In genomic region chr1:136685191-136686060, GRCm38 (mm10) we compare ENCODE assay signal across 8 mouse cellular contexts.
A peak's percentile ranks its signal among the peaks of the same experiment; 100 is the strongest.
DNase-seq lines count a peak whose midpoint lies in the region; ATAC-seq and TF ChIP-seq lines count a peak whose summit lies in the region.

No protein-coding gene starts in this region.

- DNase-seq in layer of hippocampus, adult 2 months (ENCODE audit: low spot score in 2 of 2): no peak
- DNase-seq in layer of hippocampus, adult 9-10 months (ENCODE audit: low spot score): no peak
- peak; percentile 48 for DNase-seq in adrenal gland, postnatal 10 days
- peak; percentile 71 for DNase-seq in heart, postnatal 0 days (ENCODE audit: low spot score)
- DNase-seq in lung, postnatal 14 days: peak; percentile 28
- DNase-seq in thymus, postnatal 36 days: peak; percentile 41 to 53
- no peak for DNase-seq in right cerebral cortex, postnatal 4 days
- DNase-seq in layer of hippocampus, postnatal 14 days (ENCODE audit: low spot score in 2 of 2): no peak

- no peak overlapping the region; the same call in 1 of the 2 replicates for H3K4me3 ChIP-seq in layer of hippocampus, adult 2 months
- H3K4me3 ChIP-seq in heart, postnatal 0 days (ENCODE audit: low read depth, low read length): peak overlapping the region; percentile 6; the same call in 1 of the 2 replicates

- peak overlapping the region; percentile 36; the same call in 1 of the 2 replicates for H3K4me2 ChIP-seq in heart, postnatal 0 days (ENCODE audit: low read depth, low read length)

- 0 out of 2 replicates have a peak, but pooled peaks have one; percentile 22 for ATAC-seq in heart, postnatal 0 days (ENCODE audit: insufficient read depth, low read depth)

- H3K27me3 ChIP-seq in heart, postnatal 0 days (ENCODE audit: control insufficient read depth, insufficient read depth, low read length): no peaks in the 10 kb centered on the region

- H3K9me3 ChIP-seq in heart, postnatal 0 days (replicated peaks; ENCODE audit: control insufficient read depth, low read length): no peaks in the 10 kb centered on the region

- no peak for TF ChIP-seq CTCF in layer of hippocampus, adult 2 months (conservative IDR thresholded peaks at IDR 0.05)
- TF ChIP-seq CTCF in heart, postnatal 0 days (IDR thresholded peaks at IDR 0.05; ENCODE audit: low read depth): no peak

- H3K9ac ChIP-seq in heart, postnatal 0 days (replicated peaks; ENCODE audit: low read depth, low read length): peak overlapping the region; percentile 30; the same call in 1 of the 2 replicates

- no peak for TF ChIP-seq EP300 in heart, postnatal 0 days (IDR thresholded peaks at IDR 0.05; ENCODE audit: low read depth)

- WGBS in heart, postnatal 0 days: 53% methylated on average over 13 of the region's 13 CpGs

- 0 out of 2 replicates have a peak, but pooled peaks cover 9% of the 10 kb centered on the region for H3K4me1 ChIP-seq in heart, postnatal 0 days (ENCODE audit: control insufficient read depth, insufficient read depth)

- H3K36me3 ChIP-seq in heart, postnatal 0 days (replicated peaks; ENCODE audit: control insufficient read depth, insufficient read depth, low read length): no peaks in the 10 kb centered on the region

- H3K27ac ChIP-seq in layer of hippocampus, adult 2 months: peak overlapping the region; percentile 52; the same call in 1 of the 2 replicates
- H3K27ac ChIP-seq in heart, postnatal 0 days (ENCODE audit: low read depth): peak overlapping the region; percentile 75

Comparison
In these comparisons a context has a peak if more than half of its experiments do, and no peak if none do; other contexts are left out.
1. DNase-seq: peak in adrenal gland, postnatal 10 days (single experiment), heart, postnatal 0 days (single experiment), lung, postnatal 14 days (single experiment) and thymus, postnatal 36 days (2 of 2); none in layer of hippocampus, adult 2 months (0 of 2), layer of hippocampus, adult 9-10 months (single experiment), right cerebral cortex, postnatal 4 days (single experiment) and layer of hippocampus, postnatal 14 days (0 of 2).